Mouse (Mus musculus): ENCODE data around the gene Pstpip1.

The Pstpip1 gene

GRCm38 (mm10) chr9:56106274-56107072 lies 16.7 kb downstream of the Pstpip1 start:
- no peak for DNase-seq (ENCODE audit: low spot score)

- DNase-seq (ENCODE audit: low spot score): no peak
These were observed 17.8 kb downstream of the Pstpip1 start for GRCm38 (mm10) chr9:56107527-56107926.

- DNase-seq (ENCODE audit: low spot score): no peak
These were observed 18.4 kb downstream of the Pstpip1 start for GRCm38 (mm10) chr9:56108174-56108573.

- DNase-seq (ENCODE audit: low spot score): no peak
These were observed 28.3 kb downstream of the Pstpip1 start for GRCm38 (mm10) chr9:56118091-56118490.

GRCm38 (mm10) chr9:56118582-56118981 lies 28.8 kb downstream of the Pstpip1 start:
- peak; percentile 83 for DNase-seq (ENCODE audit: low spot score)

- no peak for DNase-seq (ENCODE audit: low spot score)
These were observed 29.9 kb downstream of the Pstpip1 start for GRCm38 (mm10) chr9:56119651-56120050.

GRCm38 (mm10) chr9:56121097-56121496 lies 31.3 kb downstream of the Pstpip1 start:
- peak; percentile 62 for DNase-seq (ENCODE audit: low spot score)

- DNase-seq (ENCODE audit: low spot score): peak; percentile 47
These were observed 33.2 kb downstream of the Pstpip1 start for GRCm38 (mm10) chr9:56122973-56123372.

- DNase-seq (ENCODE audit: low spot score): no peak
These were observed 33.9 kb downstream of the Pstpip1 start for GRCm38 (mm10) chr9:56123613-56124012.

GRCm38 (mm10) chr9:56124561-56124960 lies 34.8 kb downstream of the Pstpip1 start:
- DNase-seq (ENCODE audit: low spot score): no peak

GRCm38 (mm10) chr9:56126453-56127173 lies 36.9 kb downstream of the Pstpip1 start:
- DNase-seq (ENCODE audit: low spot score): no peak

- peak; percentile 47 for DNase-seq (ENCODE audit: low spot score)
These were observed 38.6 kb downstream of the Pstpip1 start for GRCm38 (mm10) chr9:56128331-56128730.

GRCm38 (mm10) chr9:56129951-56130350 lies 40.2 kb downstream of the Pstpip1 start:
- DNase-seq (ENCODE audit: low spot score): no peak

GRCm38 (mm10) chr9:56130536-56130935 lies 40.8 kb downstream of the Pstpip1 start:
- no peak for DNase-seq (ENCODE audit: low spot score)

GRCm38 (mm10) chr9:56131813-56132525 lies 42.2 kb downstream of the Pstpip1 start:
- no peak for DNase-seq (ENCODE audit: low spot score)

- DNase-seq (ENCODE audit: low spot score): no peak
These were observed 44.2 kb downstream of the Pstpip1 start for GRCm38 (mm10) chr9:56133970-56134369.

GRCm38 (mm10) chr9:56134614-56135013 lies 44.9 kb downstream of the Pstpip1 start:
- DNase-seq (ENCODE audit: low spot score): no peak

GRCm38 (mm10) chr9:56135590-56136197 lies 45.9 kb downstream of the Pstpip1 start:
- no peak for DNase-seq (ENCODE audit: low spot score)

- no peak for DNase-seq (ENCODE audit: low spot score)
These were observed 52.0 kb downstream of the Pstpip1 start for GRCm38 (mm10) chr9:56141776-56142175.

- DNase-seq (ENCODE audit: low spot score): no peak
These were observed 54.7 kb downstream of the Pstpip1 start for GRCm38 (mm10) chr9:56144366-56145003.

- no peak for DNase-seq (ENCODE audit: low spot score)
These were observed 56.7 kb downstream of the Pstpip1 start for GRCm38 (mm10) chr9:56146326-56146923.
